Mouse (Mus musculus) liver, embryonic 14.5 days (tissue): ENCODE measurements at regions not wholly inside any gene's neighbourhood (a gene's known extent, or its start where the extent isn't known, plus 50 kb on each side); places are given as distances from the start of the nearest gene placed in this dataset.

Source experiments
- CTCF ChIP-seq: IDR thresholded peaks from 2 replicates; pipeline ENCODE4 v1.5.1; 2016; ENCODE audit warnings: antibody characterized with exemption, low read depth, control low read depth
- EP300 ChIP-seq: IDR thresholded peaks from 2 replicates; pipeline ENCODE4 v1.6.1; 2016; ENCODE audit warnings: antibody characterized with exemption, low read depth

- TF ChIP-seq CTCF (no peak), EP300 (no peak)
Observed at GRCm38 (mm10) chr5:118351301-118351700, 106.3 kb downstream of the 2410131K14Rik start.
